Mouse (Mus musculus): ENCODE results near the gene Abca14.

DNA sequence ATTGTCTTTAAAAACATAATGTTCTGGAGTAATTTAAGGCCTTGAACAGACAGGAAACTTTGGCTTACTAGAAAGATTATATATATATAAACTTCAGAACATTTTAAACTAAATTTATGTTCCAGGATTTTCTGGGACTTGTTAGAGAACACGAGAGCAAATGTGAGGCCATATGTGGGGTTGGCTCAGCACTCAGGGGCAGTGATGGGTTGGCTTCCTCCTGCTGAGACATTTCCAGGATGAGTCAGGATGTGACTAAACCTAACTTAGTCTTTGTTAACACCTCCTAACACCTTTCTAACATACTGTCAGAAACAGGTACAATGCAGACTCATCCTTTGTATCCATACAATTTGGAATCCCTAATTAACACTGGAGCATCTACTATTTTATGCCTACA, 112.3 kb downstream of the Abca14 start:
- no peak for TF ChIP-seq POLR2A (IDR thresholded peaks at IDR 0.05; ENCODE audit: extremely low read depth, insufficient read depth, low read length)
- no peak for TF ChIP-seq CTCF (IDR thresholded peaks at IDR 0.05; ENCODE audit: extremely low read depth, insufficient read depth, low read length)
